Mouse (Mus musculus) layer of hippocampus, postnatal 14 days (tissue): ENCODE data around the gene Zdhhc18. TPM values are rescaled to one million over a fixed set of nuclear protein-coding genes. Genes with fewer than 3 reads are reported as not detected.

Source experiments
- DNase-seq, 2 experiments: peaks; one replicate each; pipeline ENCODE4 v3.0.0; 2021 to 2022; ENCODE audit warnings: low spot score in 2 of 2, mixed read lengths in 1 of 2
- total RNA-seq, 2 experiments: library from RNA; stranded (reverse); gene quantifications; 2 replicates each; pipeline ENCODE4 v1.2.3; 2021

Gene Zdhhc18
- total RNA-seq, 2 experiments from 2014 or later = 30.0 to 36.7 TPM

DNA sequence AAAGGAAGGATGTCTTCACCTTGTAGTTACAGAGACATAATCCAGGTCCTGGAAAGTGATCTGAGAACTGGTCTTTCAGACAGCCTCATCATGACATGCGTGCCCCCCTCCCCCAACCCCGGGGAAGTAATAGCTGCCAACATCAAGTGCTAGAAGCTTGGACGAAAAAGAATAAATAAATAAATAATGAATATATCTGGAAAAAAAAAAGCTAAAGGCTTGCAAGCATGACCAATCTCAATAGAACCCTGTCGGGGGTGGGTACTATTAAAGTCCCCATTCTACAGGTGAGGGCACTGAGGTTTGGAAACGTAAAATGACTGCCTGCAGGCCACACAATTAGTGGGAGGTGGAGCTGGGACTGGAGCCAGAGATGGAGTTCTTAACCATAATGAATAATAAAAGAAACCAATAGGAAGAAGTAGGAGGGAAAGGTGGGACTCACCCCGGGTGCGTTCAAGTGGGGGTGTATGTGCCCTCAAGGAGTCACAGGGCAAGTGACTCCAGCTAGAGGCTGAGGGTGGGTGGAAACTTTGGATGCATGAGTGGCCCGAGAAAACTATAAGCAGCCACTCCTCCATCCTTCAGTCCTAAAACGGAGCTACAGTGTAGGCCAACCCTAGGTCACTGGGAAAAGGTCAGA is 18.1 kb downstream of the Zdhhc18 start:
- no peak for DNase-seq

DNA sequence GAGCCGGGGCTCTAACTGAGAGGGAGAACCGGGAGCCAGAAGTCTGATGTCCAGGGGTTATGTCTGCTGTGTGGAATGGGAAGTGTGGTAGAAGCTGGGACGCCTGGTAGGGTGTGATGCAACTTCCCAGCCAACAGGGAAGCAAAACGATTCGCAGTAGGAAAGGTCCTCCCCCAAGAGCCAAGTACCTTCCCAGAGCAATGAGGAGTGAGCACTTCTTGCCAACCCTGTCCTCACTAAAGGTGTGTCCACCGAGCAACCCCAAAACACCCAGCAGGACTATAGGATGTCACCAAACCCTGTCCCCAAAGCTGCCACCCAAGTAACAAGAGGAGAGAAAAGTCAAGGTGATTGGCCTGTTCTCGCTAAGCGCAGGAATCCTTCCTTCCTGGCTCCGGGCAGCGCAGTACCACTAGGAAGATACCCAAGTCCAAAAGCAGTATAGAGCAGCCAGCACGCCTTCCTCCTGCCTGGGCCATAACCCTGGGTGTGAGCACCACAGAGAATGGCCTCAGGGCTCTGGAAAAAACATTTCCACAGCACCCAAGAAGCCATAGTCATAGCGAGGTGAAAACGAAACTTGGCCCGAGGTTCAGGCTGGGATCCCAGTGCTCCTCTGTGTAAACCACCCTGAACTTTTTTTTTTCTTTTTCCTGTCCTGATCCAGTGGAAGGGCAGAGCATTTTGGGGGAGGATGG is 18.7 kb downstream of the Zdhhc18 start:
- DNase-seq = no peak

- DNase-seq = no peak
Measured at GRCm38 (mm10) chr4:133630326-133630920, 19.5 kb downstream of the Zdhhc18 start.

- DNase-seq = no peak
Measured at GRCm38 (mm10) chr4:133629191-133629590, 20.8 kb downstream of the Zdhhc18 start.

GRCm38 (mm10) chr4:133628517-133628916 is 21.4 kb downstream of the Zdhhc18 start:
- DNase-seq = no peak

DNA sequence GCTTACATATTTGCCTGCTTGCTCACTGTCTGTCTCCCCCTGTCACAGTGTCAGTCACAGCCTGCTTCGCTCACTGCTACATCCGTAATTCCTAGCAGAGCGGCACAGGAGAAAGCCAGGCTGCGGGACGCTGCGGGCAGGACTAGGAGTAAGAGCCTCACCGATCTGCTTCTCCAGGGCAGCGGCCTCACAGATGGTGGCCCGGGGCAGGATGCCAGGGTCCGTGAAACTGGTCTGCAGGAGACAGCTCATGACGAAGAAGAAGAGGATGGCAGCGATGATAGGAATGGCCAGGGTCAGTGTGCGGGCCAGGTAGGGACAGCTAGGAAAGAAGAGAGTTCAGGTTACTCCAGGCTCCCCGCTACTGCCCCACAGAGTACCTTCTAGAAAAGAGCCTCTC is 22.9 kb downstream of the Zdhhc18 start:
- no peak for DNase-seq

DNA sequence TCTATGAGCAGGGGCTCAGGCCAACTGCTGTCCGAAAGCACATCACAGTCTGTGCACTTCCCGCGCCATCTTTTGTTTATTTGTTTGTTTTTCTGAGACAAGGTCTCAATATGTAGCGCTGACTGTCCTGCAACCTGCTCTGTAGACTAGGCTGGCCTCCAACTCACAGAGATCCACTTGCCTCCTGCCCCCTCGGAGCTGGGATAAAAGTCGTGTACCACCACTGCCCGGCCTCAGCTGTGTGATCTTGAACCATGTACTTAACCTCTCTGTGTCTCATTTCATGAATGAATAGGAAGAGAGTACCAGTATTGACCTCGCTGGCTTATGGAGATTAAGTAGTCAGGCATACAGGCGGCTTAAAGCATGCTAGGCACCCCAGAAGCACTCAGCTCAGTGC is 23.3 kb downstream of the Zdhhc18 start:
- no peak for DNase-seq

- no peak for DNase-seq
Measured at GRCm38 (mm10) chr4:133626221-133626620, 23.7 kb downstream of the Zdhhc18 start.

GRCm38 (mm10) chr4:133625621-133626071 is 24.3 kb downstream of the Zdhhc18 start:
- DNase-seq = no peak

DNA sequence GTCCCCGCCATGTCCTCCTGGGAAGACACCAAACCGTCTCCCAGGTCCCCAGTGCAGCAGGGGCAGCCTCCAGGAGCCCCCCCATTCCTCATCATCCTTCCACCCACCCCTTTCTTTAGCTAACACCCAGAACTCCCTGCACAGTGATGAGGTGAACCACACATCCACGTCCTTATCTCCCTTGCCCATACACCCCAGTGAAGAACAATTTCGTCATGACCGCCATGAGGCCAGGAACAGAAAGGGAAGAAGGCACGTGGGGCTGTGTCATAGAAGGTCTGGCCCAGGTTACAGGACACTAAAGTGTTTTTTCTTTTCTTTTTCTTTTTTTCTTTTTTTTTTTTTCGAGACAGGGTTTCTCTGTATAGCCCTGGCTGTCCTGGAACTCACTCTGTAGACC is 25.1 kb downstream of the Zdhhc18 start:
- DNase-seq = no peak

GRCm38 (mm10) chr4:133622161-133622695 is 27.7 kb downstream of the Zdhhc18 start:
- no peak for DNase-seq

GRCm38 (mm10) chr4:133620668-133621067 is 29.3 kb downstream of the Zdhhc18 start:
- no peak for DNase-seq

- peak in 1 of 2 experiments; percentile 52 for DNase-seq
Measured at GRCm38 (mm10) chr4:133619473-133620136, 30.3 kb downstream of the Zdhhc18 start.

DNA sequence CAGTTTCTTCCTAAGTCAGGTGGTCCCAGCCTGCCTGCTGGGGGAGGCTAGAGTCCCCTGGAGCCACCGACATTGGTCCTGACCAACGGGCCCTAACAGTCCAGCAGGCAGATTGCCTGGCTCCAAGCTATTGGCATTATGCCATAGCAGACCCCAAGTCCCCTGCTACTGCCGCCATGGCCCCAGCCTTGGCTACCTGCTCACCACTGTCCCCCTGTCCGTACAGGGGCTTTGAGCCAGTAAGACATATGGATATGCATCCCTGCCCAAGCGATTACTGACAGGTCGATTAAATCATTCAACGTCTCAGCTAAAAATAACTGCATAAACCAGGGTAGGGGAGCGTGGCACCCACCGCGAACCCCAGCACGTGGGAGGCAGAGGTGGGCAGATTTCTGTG is 32.0 kb downstream of the Zdhhc18 start:
- no peak for DNase-seq

- DNase-seq = no peak
Measured at GRCm38 (mm10) chr4:133615416-133615815, 34.5 kb downstream of the Zdhhc18 start.

GRCm38 (mm10) chr4:133614274-133614761 is 35.6 kb downstream of the Zdhhc18 start:
- peak; percentile 29 to 38 for DNase-seq

GRCm38 (mm10) chr4:133613867-133614266 is 36.1 kb downstream of the Zdhhc18 start:
- DNase-seq = no peak

DNA sequence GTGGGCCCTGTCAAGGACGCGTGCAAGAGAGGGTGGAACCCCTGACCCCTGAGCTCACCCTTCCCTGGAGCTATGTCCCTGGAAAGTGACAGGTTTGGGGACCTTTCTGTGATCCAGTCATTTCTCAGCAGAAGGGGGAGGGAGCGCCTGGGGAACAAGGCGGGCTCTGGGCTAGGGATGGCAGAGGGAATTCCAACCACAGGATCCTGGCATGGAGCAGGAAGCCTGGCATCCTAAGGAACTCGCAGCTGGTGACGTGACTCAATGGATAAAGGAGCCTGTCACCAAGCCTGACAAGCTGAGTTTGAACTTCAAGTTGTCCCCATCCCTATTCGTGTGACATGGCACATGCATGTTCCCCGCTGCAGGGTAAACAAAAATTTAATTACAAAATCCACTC is 36.9 kb downstream of the Zdhhc18 start:
- DNase-seq = no peak

DNA sequence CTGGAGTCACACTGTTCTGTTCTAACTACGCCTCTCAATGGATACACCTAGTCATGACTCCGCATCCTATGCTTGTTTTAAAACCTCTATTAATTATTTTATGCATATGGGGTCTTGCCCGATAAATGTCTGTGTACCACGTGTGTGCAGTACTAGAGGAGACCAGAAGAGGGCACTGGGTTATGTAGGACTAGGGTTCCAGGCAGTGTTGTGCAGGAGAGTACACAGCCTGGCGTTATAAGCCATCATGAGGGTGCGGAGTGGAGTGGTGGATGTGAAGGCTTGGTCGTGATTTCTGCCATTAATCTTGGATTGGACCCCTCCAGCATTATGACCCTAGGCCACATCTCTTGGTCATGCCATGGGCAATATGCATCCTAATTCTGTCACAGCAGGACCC is 37.5 kb downstream of the Zdhhc18 start:
- no peak for DNase-seq

DNA sequence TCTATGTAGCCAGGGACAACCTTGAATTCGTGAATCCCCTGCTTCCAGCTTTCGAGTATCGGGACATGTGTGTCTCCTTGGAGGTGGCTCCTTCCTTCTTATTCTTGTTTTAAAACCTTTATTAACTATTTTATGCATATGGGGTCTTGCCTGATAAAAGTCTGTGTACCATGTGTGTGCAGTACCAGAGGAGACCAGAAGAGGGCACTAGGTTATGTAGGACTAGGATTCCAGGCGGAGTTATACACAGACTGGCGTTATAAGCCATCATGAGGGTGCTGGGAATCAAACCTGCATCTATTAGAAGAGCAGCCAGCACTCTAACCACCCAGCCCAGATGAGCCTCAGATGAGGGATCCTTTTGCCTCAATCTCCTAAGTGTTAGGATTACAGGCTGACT is 38.1 kb downstream of the Zdhhc18 start:
- no peak for DNase-seq

DNA sequence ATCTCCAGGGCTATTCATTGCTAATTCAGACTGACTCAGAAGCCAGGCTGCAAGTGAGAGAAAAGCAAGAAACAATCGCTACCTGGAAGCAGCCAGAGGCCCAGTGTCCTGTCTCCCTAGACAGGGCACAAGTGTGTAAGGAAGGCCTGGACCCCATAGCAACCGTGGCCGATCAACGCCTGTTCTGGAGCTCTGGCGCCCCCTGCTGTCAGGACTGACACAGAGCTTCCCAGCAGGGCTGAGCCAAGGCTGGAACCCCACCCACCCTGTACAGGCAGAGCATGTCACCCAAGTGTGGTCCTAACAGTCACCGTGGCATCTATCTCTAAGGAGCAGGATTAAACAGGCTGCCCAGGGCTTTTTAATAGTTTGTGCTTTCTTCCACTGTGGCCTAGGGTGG is 40.2 kb downstream of the Zdhhc18 start:
- peak; percentile 57 to 66 for DNase-seq
